Mouse (Mus musculus) megakaryocyte, embryonic 14.5 days (primary cell): ENCODE results near the gene Adam19.

Experiments used
- FLI1 ChIP-seq: IDR thresholded peaks from 2 replicates; pipeline ENCODE4 v1.6.1; 2012; ENCODE audit warnings: low read length, inconsistent platforms, mixed read lengths
- GATA1 ChIP-seq: IDR thresholded peaks from 3 replicates; pipeline ENCODE4 v1.6.1; 2012; ENCODE audit warnings: mixed read lengths, low read length, inconsistent platforms, borderline replicate concordance

- TF ChIP-seq GATA1 (no peak), FLI1 (no peak)
These were observed 65.9 kb downstream of the Adam19 start for GRCm38 (mm10) chr11:46121666-46122065.
